Mouse (Mus musculus): ENCODE data around the gene Klf13.

Klf13 gene

GRCm38 (mm10) chr7:63925413-63926360, 13.0 kb downstream of the Klf13 start:
- DNase-seq (ENCODE audit: low spot score in 2 of 2), result no peak

GRCm38 (mm10) chr7:63924747-63925412, 13.8 kb downstream of the Klf13 start:
- peak in 1 of 2 experiments; percentile 54 for DNase-seq (ENCODE audit: low spot score in 2 of 2)

- DNase-seq (ENCODE audit: low spot score in 2 of 2), result no peak
Observed at GRCm38 (mm10) chr7:63924151-63924550, 14.6 kb downstream of the Klf13 start.

GRCm38 (mm10) chr7:63922975-63923374, 15.7 kb downstream of the Klf13 start:
- no peak for DNase-seq (ENCODE audit: low spot score in 2 of 2)

- no peak for DNase-seq (ENCODE audit: low spot score in 2 of 2)
Observed at GRCm38 (mm10) chr7:63922571-63922970, 16.1 kb downstream of the Klf13 start.

- DNase-seq (ENCODE audit: low spot score in 2 of 2), result no peak
Observed at GRCm38 (mm10) chr7:63921909-63922562, 16.7 kb downstream of the Klf13 start.

GRCm38 (mm10) chr7:63918771-63919768, 19.6 kb downstream of the Klf13 start:
- DNase-seq (ENCODE audit: low spot score in 2 of 2), result no peak

- DNase-seq (ENCODE audit: low spot score in 2 of 2), result peak in 1 of 2 experiments; percentile 55
Observed at GRCm38 (mm10) chr7:63917693-63918092, 21.0 kb downstream of the Klf13 start.

- no peak for DNase-seq (ENCODE audit: low spot score in 2 of 2)
Observed at GRCm38 (mm10) chr7:63916268-63916907, 22.3 kb downstream of the Klf13 start, which contains the start of gene E030018B13Rik. TSS of gene E030018B13Rik (plus strand) at chr7:63916857.

- no peak for DNase-seq (ENCODE audit: low spot score in 2 of 2)
Observed at GRCm38 (mm10) chr7:63914891-63915290, 23.8 kb downstream of the Klf13 start.

GRCm38 (mm10) chr7:63913724-63914692, 24.7 kb downstream of the Klf13 start:
- DNase-seq (ENCODE audit: low spot score in 2 of 2), result no peak

GRCm38 (mm10) chr7:63912924-63913723, 25.6 kb downstream of the Klf13 start:
- DNase-seq (ENCODE audit: low spot score in 2 of 2), result no peak

- no peak for DNase-seq (ENCODE audit: low spot score in 2 of 2)
Observed at GRCm38 (mm10) chr7:63912234-63912810, 26.4 kb downstream of the Klf13 start.

GRCm38 (mm10) chr7:63911383-63912233, 27.1 kb downstream of the Klf13 start:
- DNase-seq (ENCODE audit: low spot score in 2 of 2), result peak in 1 of 2 experiments; percentile 67

- DNase-seq (ENCODE audit: low spot score in 2 of 2), result no peak
Observed at GRCm38 (mm10) chr7:63910912-63911311, 27.8 kb downstream of the Klf13 start.

GRCm38 (mm10) chr7:63910225-63910624, 28.5 kb downstream of the Klf13 start:
- no peak for DNase-seq (ENCODE audit: low spot score in 2 of 2)
